Comparison of ENCODE assay signal across 8 mouse cellular contexts in genomic region chr10:117393196-117393890, GRCm38 (mm10). TPM values are rescaled to one million over a fixed set of nuclear protein-coding genes. Genes with fewer than 3 reads are reported as not detected.
DNase-seq lines count a peak whose midpoint lies in the region; ATAC-seq lines count a peak whose summit lies in the region.

No protein-coding gene starts in this region.

- peak overlapping the region; percentile 53 for H3K4me2 ChIP-seq in embryonic facial prominence, embryonic 11.5 days (ENCODE audit: low read depth, low read length)
- H3K4me2 ChIP-seq in limb, embryonic 11.5 days (ENCODE audit: low read depth, severe bottlenecking) = peak overlapping the region; percentile 60
- peak overlapping the region; percentile 54 for H3K4me2 ChIP-seq in midbrain, embryonic 13.5 days (replicated peaks)

- H3K4me1 ChIP-seq in embryonic facial prominence, embryonic 11.5 days (ENCODE audit: control insufficient read depth, insufficient read depth, low read length) = no peaks in the 10 kb centered on the region
- H3K4me1 ChIP-seq in limb, embryonic 11.5 days (ENCODE audit: control insufficient read depth, insufficient read depth, low read length) = 0 out of 2 replicates have a peak, but pooled peaks cover 3% of the 10 kb centered on the region
- H3K4me1 ChIP-seq in midbrain, embryonic 13.5 days (replicated peaks) = peaks cover 7% of the 10 kb centered on the region

- peak overlapping the region; percentile 46 for H3K9ac ChIP-seq in embryonic facial prominence, embryonic 11.5 days (replicated peaks; ENCODE audit: low read length)
- peak overlapping the region; percentile 60 for H3K9ac ChIP-seq in limb, embryonic 11.5 days (ENCODE audit: low read length)
- no peak overlapping the region; the same call in 1 of the 2 replicates for H3K9ac ChIP-seq in midbrain, embryonic 13.5 days (replicated peaks)

- peak; percentile 19 to 37 for DNase-seq in spleen, postnatal 36 days (ENCODE audit: low spot score in 2 of 2)
- no peak for DNase-seq in spleen, postnatal 4 days (ENCODE audit: low spot score in 2 of 2)
- DNase-seq in embryonic facial prominence, embryonic 11.5 days (ENCODE audit: low spot score) = peak; percentile 79
- peak; percentile 40 for DNase-seq in heart, postnatal 4 days
- peak; percentile 52 for DNase-seq in limb, embryonic 11.5 days (ENCODE audit: low spot score)
- DNase-seq in thymus, postnatal 36 days = peak; percentile 60 to 66
- DNase-seq in layer of hippocampus, postnatal 36 days = no peak

- no peaks in the 10 kb centered on the region for H3K9me3 ChIP-seq in embryonic facial prominence, embryonic 11.5 days (replicated peaks; ENCODE audit: control insufficient read depth, low read length)
- no peaks in the 10 kb centered on the region for H3K9me3 ChIP-seq in limb, embryonic 11.5 days (ENCODE audit: control insufficient read depth, low read length)
- H3K9me3 ChIP-seq in midbrain, embryonic 13.5 days = no peaks in the 10 kb centered on the region

- no peaks in the 10 kb centered on the region for H3K36me3 ChIP-seq in embryonic facial prominence, embryonic 11.5 days (replicated peaks; ENCODE audit: control insufficient read depth, insufficient read depth, low read depth, low read length)
- no peaks in the 10 kb centered on the region for H3K36me3 ChIP-seq in limb, embryonic 11.5 days (ENCODE audit: control insufficient read depth, insufficient read depth, low read length)
- no peaks in the 10 kb centered on the region for H3K36me3 ChIP-seq in midbrain, embryonic 13.5 days

- peak overlapping the region; percentile 35 for H3K4me3 ChIP-seq in embryonic facial prominence, embryonic 11.5 days (ENCODE audit: low read depth, low read length)
- peak overlapping the region; percentile 38 for H3K4me3 ChIP-seq in limb, embryonic 11.5 days (ENCODE audit: low read depth, low read length)
- H3K4me3 ChIP-seq in midbrain, embryonic 13.5 days (replicated peaks) = peak overlapping the region; percentile 33

- WGBS in embryonic facial prominence, embryonic 11.5 days = 2% methylated on average over 20 of the region's 27 CpGs
- WGBS in limb, embryonic 11.5 days = 3% methylated on average over 24 of the region's 27 CpGs
- 4% methylated on average over 25 of the region's 27 CpGs for WGBS in midbrain, embryonic 13.5 days

- peak; percentile 56; the same call in 1 of the 2 replicates for ATAC-seq in embryonic facial prominence, embryonic 11.5 days (replicated peaks; ENCODE audit: insufficient number of reproducible peaks, low FRiP score, low TSS enrichment, low read depth)
- ATAC-seq in limb, embryonic 11.5 days (ENCODE audit: insufficient number of reproducible peaks, low FRiP score, low TSS enrichment, low read depth) = peak; percentile 65; the same call in 1 of the 2 replicates
- ATAC-seq in midbrain, embryonic 13.5 days = peak; percentile 53; the same call in 1 of the 2 replicates

- H3K27ac ChIP-seq in embryonic facial prominence, embryonic 11.5 days (replicated peaks; ENCODE audit: low read depth, low read length) = no peak overlapping the region
- H3K27ac ChIP-seq in limb, embryonic 11.5 days (replicated peaks; ENCODE audit: low read depth, low read length) = no peak overlapping the region
- no peak overlapping the region for H3K27ac ChIP-seq in midbrain, embryonic 13.5 days

- H3K27me3 ChIP-seq in embryonic facial prominence, embryonic 11.5 days (ENCODE audit: control insufficient read depth, insufficient read depth, low read length) = no peaks in the 10 kb centered on the region
- no peaks in the 10 kb centered on the region for H3K27me3 ChIP-seq in limb, embryonic 11.5 days (ENCODE audit: control insufficient read depth, insufficient read depth, low read length)
- peaks cover 3% of the 10 kb centered on the region; the same call in 1 of the 2 replicates for H3K27me3 ChIP-seq in midbrain, embryonic 13.5 days

RNA-seq across cellular contexts. Expression of gene Cpsf6, which starts 13.5 kb away (rescaled TPM):
- polyA plus RNA-seq in embryonic facial prominence, embryonic 11.5 days (2014; fragmentation: Nextera tagmentation; extraction: Ambion mirVana) = 212 and 223 TPM in 2 replicates
- total RNA-seq in heart, postnatal 4 days (2021) = 10 to 100 TPM; 76.1 to 80.0 TPM
- polyA plus RNA-seq in limb, embryonic 11.5 days (2014; fragmentation: Nextera tagmentation; extraction: Ambion mirVana) = 225 and 251 TPM in 2 replicates
- polyA plus RNA-seq in midbrain, embryonic 13.5 days (2015; fragmentation: Nextera tagmentation; extraction: Ambion mirVana) = 203 and 210 TPM in 2 replicates
- 100 to 1,000 TPM; 119 TPM for total RNA-seq in layer of hippocampus, postnatal 36 days (2021)

Comparison
In these comparisons a context has a peak if more than half of its experiments do, and no peak if none do; other contexts are left out.
1. DNase-seq: peak in spleen, postnatal 36 days (2 of 2), embryonic facial prominence, embryonic 11.5 days (single experiment), heart, postnatal 4 days (single experiment), limb, embryonic 11.5 days (single experiment) and thymus, postnatal 36 days (2 of 2); none in spleen, postnatal 4 days (0 of 2) and layer of hippocampus, postnatal 36 days (0 of 2).
2. Peak in every context shown above with its lines, with median percentiles within 50 percentile points of each other: ATAC-seq, H3K4me2 ChIP-seq and H3K4me3 ChIP-seq.